Mouse (Mus musculus) C2C12 (cell line): Measurements from ENCODE around the gene Nck1.

Experiments
- CTCF ChIP-seq: IDR thresholded peaks from one replicate; pipeline ENCODE4 v1.5.1; 2011; ENCODE audit not compliant: control insufficient read depth, insufficient read depth, insufficient read length
- MAX ChIP-seq: IDR thresholded peaks from one replicate; pipeline ENCODE4 v1.6.1; 2011; ENCODE audit warnings: mild to moderate bottlenecking, control low read depth
- MYOG ChIP-seq: IDR thresholded peaks from one replicate; pipeline ENCODE4 v1.6.1; 2011; ENCODE audit not compliant: control insufficient read depth, insufficient read length; ENCODE audit errors: extremely low read depth
- USF1 ChIP-seq: IDR thresholded peaks from one replicate; pipeline ENCODE4 v1.6.1; 2011; ENCODE audit warnings: low read depth, mild to moderate bottlenecking, control low read depth, moderate library complexity

DNA sequence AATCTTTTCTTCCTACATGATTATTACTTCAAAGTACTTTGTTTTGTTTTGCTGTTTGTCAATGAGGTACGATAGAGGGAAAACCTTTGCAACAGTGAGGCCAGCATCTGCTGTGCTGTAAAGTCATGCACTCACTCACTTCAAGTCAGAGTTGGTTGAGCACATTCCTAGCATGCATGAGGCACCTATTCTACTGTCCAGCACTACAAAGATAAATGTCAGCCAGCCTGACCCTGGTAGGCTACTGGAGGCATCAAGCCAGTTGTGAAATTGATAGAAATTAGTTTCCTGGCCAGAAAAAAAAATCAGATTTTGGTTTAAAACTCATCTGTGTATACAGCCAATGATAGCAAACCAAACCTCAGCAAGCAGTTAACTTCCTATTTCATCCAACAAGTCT, 54.5 kb downstream of the Nck1 start:
- no peak for TF ChIP-seq CTCF
- no peak for TF ChIP-seq USF1
- no peak for TF ChIP-seq MAX
- TF ChIP-seq MYOG: no peak
